In the genomic region with DNA sequence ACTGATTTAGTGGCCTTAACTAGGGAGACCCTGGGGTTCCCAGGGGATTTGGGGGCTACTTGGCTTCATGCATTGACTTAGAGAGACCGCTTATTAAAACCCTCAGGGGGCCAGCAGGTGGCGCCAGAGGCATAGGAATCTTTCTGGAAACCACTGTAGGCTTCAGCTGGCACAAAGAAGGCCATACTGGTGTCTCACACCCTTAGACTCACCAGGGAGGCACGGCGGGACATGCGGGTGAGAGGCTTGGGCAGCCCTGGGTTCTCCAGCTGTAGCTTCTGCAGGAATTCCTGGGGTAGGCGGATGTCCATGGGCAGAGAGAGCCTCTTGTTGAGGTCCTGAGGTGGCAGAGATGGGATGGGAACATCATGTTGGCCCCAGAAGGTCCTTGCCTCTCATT, we compare ENCODE assay signal across 8 mouse cellular contexts. TPM values are rescaled to one million over a fixed set of nuclear protein-coding genes. Genes with fewer than 3 reads are reported as not detected.
DNase-seq lines count a peak whose midpoint lies in the region; ATAC-seq and TF ChIP-seq lines count a peak whose summit lies in the region.

No protein-coding gene starts in this region.

- H3K27ac ChIP-seq in kidney, postnatal 0 days: no peak overlapping the region
- H3K27ac ChIP-seq in liver, embryonic 13.5 days: no peak overlapping the region
- H3K27ac ChIP-seq in neural tube, embryonic 13.5 days (replicated peaks): no peak overlapping the region

- H3K4me2 ChIP-seq in kidney, postnatal 0 days (ENCODE audit: low read length): no peak overlapping the region
- no peak overlapping the region for H3K4me2 ChIP-seq in liver, embryonic 13.5 days
- H3K4me2 ChIP-seq in neural tube, embryonic 13.5 days: no peak overlapping the region

- no peak overlapping the region for H3K9ac ChIP-seq in kidney, postnatal 0 days (ENCODE audit: low read depth, low read length)
- no peak overlapping the region for H3K9ac ChIP-seq in liver, embryonic 13.5 days
- peak overlapping the region; percentile 0; the same call in 1 of the 2 replicates for H3K9ac ChIP-seq in neural tube, embryonic 13.5 days

- 0 out of 2 replicates have a peak, but pooled peaks cover 5% of the 10 kb centered on the region for H3K4me1 ChIP-seq in kidney, postnatal 0 days (replicated peaks; ENCODE audit: insufficient read depth, low read length)
- H3K4me1 ChIP-seq in liver, embryonic 13.5 days (replicated peaks): peaks cover 11% of the 10 kb centered on the region
- H3K4me1 ChIP-seq in neural tube, embryonic 13.5 days (replicated peaks): peaks cover 20% of the 10 kb centered on the region

- 19% methylated on average over 6 of the region's 6 CpGs for WGBS in kidney, postnatal 0 days
- WGBS in liver, embryonic 13.5 days (ENCODE audit: insufficient replicate concordance): 23% methylated on average over 6 of the region's 6 CpGs
- 23% methylated on average over 6 of the region's 6 CpGs for WGBS in neural tube, embryonic 13.5 days

- peak; percentile 77 for DNase-seq in 3134 (ENCODE audit: extremely low read depth, insufficient read length, low spot score)
- DNase-seq in adipocyte (ENCODE audit: low spot score): peak; percentile 91
- peak; percentile 78 for DNase-seq in embryo, embryonic 10 days (ENCODE audit: low spot score)
- DNase-seq in gastrocnemius, postnatal 4 days (ENCODE audit: low spot score in 2 of 2): peak; percentile 75 to 84
- DNase-seq in kidney, postnatal 0 days (ENCODE audit: low spot score): peak; percentile 91
- DNase-seq in liver, embryonic 13.5 days: peak; percentile 37
- peak; percentile 93 for DNase-seq in testis, postnatal 10 days (ENCODE audit: low spot score)

- 0 out of 2 replicates have a peak, but pooled peaks cover 3% of the 10 kb centered on the region for H3K36me3 ChIP-seq in kidney, postnatal 0 days (ENCODE audit: insufficient read depth, low read length)
- H3K36me3 ChIP-seq in liver, embryonic 13.5 days: no peaks in the 10 kb centered on the region
- no peaks in the 10 kb centered on the region for H3K36me3 ChIP-seq in neural tube, embryonic 13.5 days

- H3K4me3 ChIP-seq in kidney, postnatal 0 days (replicated peaks; ENCODE audit: low read depth, low read length): no peak overlapping the region
- H3K4me3 ChIP-seq in liver, embryonic 13.5 days (replicated peaks): no peak overlapping the region
- H3K4me3 ChIP-seq in neural tube, embryonic 13.5 days: no peak overlapping the region

- H3K27me3 ChIP-seq in kidney, postnatal 0 days (ENCODE audit: insufficient read depth, low read length): no peaks in the 10 kb centered on the region
- no peaks in the 10 kb centered on the region for H3K27me3 ChIP-seq in liver, embryonic 13.5 days
- H3K27me3 ChIP-seq in neural tube, embryonic 13.5 days: no peaks in the 10 kb centered on the region

- ATAC-seq in kidney, postnatal 0 days (replicated peaks; ENCODE audit: low FRiP score, low read depth): no peak; the same call in 1 of the 2 replicates
- no peak for ATAC-seq in liver, embryonic 13.5 days (ENCODE audit: low read depth)
- ATAC-seq in neural tube, embryonic 13.5 days (ENCODE audit: low read depth): peak; percentile 64

- no peaks in the 10 kb centered on the region for H3K9me3 ChIP-seq in kidney, postnatal 0 days (replicated peaks; ENCODE audit: low read length)
- H3K9me3 ChIP-seq in liver, embryonic 13.5 days (replicated peaks): no peaks in the 10 kb centered on the region
- no peaks in the 10 kb centered on the region for H3K9me3 ChIP-seq in neural tube, embryonic 13.5 days

- TF ChIP-seq CTCF in kidney, postnatal 0 days (IDR thresholded peaks at IDR 0.05; ENCODE audit: low read depth): peak; percentile 91

RNA-seq across cellular contexts. Expression of a gene that starts 18.2 kb away (rescaled TPM):
- total RNA-seq in gastrocnemius, postnatal 4 days (2021): 1 to 10 TPM in 1 of 2 experiments, under 1 TPM in 1; 0.96 to 1.7 TPM
- polyA plus RNA-seq in kidney, postnatal 0 days (2015; fragmentation: Nextera tagmentation; extraction: Ambion mirVana): 10.3 and 11.7 TPM in 2 replicates
- polyA plus RNA-seq in liver, embryonic 13.5 days (2015; fragmentation: Nextera tagmentation; extraction: Ambion mirVana): 1.1 and 1.4 TPM in 2 replicates
- 0.11 and 0.47 TPM in 2 replicates for polyA plus RNA-seq in neural tube, embryonic 13.5 days (2015; fragmentation: Nextera tagmentation; extraction: Ambion mirVana)

RNA-seq across cellular contexts. Expression of a gene that starts 53.4 kb away (rescaled TPM):
- 1 to 10 TPM; 1.7 to 2.5 TPM for total RNA-seq in gastrocnemius, postnatal 4 days (2021)
- 25.1 and 27.3 TPM in 2 replicates for polyA plus RNA-seq in kidney, postnatal 0 days (2015; fragmentation: Nextera tagmentation; extraction: Ambion mirVana)
- polyA plus RNA-seq in liver, embryonic 13.5 days (2015; fragmentation: Nextera tagmentation; extraction: Ambion mirVana): 3.2 and 4.8 TPM in 2 replicates
- 7.5 and 8.0 TPM in 2 replicates for polyA plus RNA-seq in neural tube, embryonic 13.5 days (2015; fragmentation: Nextera tagmentation; extraction: Ambion mirVana)

Comparison
In these comparisons a context has a peak if more than half of its experiments do, and no peak if none do; other contexts are left out.
1. DNase-seq: peak in every context shown above with its lines; median percentile 93 in testis, postnatal 10 days; 91 in adipocyte; 91 in kidney, postnatal 0 days; 80 in gastrocnemius, postnatal 4 days; 78 in embryo, embryonic 10 days; 77 in 3134; 37 in liver, embryonic 13.5 days.